Mouse (Mus musculus) spleen, postnatal 4 days (tissue): ENCODE data around the gene Pip5k1c.
A peak's percentile ranks its signal among the peaks of the same experiment; 100 is the strongest.

Experiments used
- DNase-seq, 2 experiments: peaks; one replicate each; pipeline ENCODE4 v3.0.0; 2022; ENCODE audit warnings: low spot score in 2 of 2

The Pip5k1c gene

DNA sequence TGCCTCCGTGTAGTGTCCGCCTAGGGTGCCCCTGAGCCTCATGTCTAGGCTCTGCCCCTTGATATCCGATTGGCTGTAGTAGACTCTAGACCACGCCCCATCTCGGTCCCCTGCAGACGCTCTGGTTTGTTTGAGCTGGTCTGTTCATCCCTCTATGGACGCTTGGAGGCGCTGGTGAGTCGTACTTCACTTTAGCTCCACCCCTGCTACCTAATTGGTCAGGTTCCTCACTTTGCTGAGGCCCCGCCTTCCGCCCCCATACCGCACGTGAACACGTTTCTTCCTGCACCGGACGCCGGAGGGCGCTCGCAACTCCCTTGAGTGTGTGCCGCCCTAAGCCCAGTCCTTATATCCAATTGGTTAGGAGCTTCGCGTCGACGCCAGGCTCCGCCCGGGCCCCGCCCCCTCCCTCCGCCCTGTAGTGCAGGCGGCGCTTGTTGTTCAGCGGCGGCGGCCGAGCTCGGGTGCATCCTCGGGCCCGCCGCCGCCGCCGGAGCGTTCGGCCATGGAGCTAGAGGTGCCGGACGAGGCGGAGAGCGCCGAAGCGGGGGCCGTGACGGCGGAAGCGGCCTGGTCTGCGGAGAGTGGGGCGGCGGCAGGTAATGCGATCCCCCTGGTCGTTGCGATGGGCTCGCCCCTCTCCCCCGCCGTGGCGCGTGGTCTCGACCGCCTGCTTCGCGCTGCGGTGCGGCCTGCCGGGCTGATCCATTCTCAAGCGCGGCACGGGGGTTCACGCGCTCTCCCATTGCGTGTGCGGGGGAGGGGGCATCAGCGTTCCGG, at the start of gene Pip5k1c:
Pip5k1c (plus strand) TSS at position 410 of the 780 bp plus-strand sequence.
- DNase-seq, result peak; percentile 99

DNA sequence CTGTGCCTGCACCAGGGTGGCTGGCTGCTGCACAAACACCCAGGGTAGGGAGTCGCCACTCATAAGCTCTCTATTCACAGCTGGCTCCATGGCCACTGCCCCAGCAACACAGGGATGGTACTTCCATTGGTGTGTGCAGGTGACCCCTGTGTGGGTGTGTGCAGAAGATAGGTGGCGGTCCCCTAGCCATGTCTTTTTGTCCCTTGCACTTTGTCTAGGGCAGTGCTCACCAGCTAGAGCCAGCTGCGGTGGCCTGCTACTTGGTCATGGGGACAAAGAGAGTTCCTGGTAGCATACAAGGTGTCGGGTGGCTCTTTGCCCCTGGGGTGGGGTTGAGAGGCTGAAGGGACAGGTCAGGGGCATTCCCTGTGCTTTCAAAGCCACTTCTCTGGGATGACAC, 48.6 kb upstream of the Pip5k1c start:
- no peak for DNase-seq

DNA sequence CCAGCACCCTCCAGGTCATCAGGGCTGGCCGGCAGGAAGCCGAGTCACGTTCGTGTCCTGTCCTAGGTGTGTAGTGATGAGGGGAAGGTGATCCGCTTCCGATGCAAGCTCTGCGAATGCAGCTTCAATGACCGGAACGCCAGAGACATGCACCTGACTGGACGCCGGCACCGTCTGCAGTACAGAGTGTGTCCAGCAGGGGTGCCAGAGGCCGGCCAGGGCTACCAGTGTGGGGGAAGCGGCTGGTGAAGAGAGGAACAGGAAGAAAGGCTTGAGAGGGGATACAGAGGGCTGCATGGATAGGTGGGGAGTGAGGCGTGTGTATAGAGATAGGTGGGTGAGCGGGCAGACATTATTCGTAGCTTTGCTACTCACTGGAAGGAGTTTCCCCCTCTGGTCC, 48.2 kb upstream of the Pip5k1c start:
- DNase-seq, result peak; percentile 81 to 94

DNA sequence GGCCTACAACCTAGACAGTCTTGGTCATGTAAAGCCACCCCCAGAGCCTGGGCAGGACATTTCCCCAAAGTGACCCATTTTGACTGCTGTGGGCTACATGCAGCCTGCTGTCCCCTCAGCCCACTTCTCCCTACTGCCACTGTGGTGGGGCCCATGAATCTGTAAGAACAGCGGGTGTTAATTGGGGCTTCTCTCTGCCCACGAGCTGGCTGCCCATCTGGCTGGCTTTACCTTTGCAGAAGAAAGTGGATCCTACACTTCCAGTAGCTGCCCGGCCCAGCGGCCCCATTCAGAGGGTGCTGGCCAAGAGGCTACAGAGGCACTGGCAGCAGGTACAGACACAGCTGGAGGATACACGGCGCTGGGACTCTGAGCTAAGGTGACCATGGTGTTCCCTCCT, 47.6 kb upstream of the Pip5k1c start:
- no peak for DNase-seq

DNA sequence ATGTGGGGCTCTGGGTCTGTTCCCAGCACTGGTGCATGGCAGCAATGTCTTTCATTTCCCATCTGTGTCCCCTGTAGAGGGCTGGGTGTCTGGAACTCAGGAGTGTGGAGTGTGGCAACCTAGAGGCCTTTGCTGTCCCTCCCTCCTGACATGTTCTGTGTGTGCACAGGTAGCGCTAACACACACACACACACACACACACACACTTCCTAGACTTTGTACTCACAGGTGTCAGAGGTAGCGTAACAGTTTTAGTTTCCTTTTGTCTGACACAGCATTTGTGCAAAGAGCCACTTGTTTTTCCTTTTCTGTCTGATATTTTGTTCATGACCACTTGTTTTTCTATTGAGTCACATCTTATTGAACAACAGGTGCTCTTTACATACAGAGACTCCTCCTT, 45.0 kb upstream of the Pip5k1c start:
- DNase-seq, result no peak

DNA sequence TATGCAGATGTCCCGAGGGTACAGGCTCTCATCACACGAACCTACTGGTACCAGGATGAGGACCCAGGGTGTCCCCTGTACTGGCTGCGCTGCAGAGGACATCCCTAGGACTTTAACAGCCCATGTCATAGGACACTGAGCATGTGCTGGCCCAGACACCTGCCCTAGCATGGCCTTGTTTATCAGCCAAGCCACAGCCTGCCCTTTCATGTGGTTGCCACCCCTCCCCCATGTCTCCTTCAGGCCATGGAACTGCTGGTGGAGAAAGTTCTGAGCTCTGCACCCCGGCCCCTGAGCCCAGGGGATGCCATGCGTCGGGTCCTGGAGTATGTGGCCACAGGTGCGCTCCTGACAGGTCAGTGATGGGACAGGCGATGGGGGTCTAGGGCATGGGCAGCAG, 43.3 kb upstream of the Pip5k1c start:
- DNase-seq, result no peak

DNA sequence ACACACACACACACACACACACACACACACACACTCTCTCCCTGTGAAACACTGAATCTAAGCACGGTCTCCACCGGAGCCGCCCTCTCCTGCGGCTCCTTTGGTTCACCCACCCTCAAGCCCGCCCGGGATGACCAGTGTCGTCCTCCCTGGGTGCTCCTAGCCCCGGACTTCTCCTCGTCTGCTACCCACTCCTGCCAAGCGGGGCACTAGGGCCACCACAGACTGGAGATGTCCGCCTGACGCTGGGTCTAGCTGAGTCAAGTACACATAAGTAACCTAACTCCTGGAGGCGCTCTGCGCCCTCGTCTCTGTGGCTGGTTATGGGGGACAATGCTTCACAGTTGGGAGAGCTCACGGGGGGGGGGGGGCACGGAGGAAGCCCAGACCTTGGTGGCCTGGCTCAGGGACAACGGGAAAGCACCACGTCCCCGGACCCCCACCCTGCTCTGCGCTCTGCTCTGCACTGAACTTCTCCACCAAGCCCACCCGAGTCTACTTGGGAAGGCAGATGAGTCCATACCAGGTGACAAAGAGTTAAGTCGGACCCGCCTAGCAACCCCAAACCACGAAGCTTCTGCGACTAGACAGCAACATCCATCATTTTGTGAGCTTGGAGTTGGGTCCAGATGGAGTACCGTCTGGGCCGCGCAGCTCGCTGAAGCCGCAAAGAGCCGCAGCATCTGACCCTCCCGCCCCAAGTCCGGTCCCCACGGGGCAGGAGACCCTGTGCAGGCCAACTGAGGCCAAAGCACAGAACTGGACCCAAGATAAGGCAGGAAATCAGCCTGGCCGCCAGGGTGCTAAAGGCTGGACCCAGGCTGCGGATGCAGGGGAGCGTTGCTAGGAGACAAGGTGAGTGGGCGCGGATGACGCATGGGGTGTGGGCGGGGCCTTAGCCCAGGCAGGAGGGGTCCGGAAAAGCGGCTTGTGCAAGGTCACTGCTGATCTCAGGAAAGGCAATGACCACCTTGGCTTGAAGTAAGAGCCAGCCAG, 40.0 kb upstream of the Pip5k1c start, which contains the start of gene Matk:
Matk (plus strand) TSS at position 512 of the 996 bp plus-strand sequence.
- DNase-seq, result no peak

DNA sequence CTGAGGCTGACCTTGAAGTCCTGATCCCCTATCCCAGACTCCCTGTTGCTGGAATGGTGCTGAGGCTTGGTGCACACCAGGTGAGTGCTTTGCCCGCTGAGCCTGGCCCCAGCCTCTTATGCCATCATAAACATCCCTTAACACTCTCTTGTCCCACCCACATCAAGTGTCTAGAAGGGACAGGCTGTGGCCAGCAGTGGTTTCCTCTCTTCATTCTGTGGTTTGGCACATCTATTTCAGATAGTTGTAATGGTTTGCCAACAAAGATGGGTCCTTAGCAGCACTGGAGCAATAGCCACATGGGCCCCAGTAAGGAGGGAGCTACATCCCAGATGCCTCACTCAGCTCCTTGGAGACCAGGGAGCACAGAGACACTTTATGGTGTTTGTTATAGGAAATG, 37.9 kb upstream of the Pip5k1c start:
- no peak for DNase-seq

DNA sequence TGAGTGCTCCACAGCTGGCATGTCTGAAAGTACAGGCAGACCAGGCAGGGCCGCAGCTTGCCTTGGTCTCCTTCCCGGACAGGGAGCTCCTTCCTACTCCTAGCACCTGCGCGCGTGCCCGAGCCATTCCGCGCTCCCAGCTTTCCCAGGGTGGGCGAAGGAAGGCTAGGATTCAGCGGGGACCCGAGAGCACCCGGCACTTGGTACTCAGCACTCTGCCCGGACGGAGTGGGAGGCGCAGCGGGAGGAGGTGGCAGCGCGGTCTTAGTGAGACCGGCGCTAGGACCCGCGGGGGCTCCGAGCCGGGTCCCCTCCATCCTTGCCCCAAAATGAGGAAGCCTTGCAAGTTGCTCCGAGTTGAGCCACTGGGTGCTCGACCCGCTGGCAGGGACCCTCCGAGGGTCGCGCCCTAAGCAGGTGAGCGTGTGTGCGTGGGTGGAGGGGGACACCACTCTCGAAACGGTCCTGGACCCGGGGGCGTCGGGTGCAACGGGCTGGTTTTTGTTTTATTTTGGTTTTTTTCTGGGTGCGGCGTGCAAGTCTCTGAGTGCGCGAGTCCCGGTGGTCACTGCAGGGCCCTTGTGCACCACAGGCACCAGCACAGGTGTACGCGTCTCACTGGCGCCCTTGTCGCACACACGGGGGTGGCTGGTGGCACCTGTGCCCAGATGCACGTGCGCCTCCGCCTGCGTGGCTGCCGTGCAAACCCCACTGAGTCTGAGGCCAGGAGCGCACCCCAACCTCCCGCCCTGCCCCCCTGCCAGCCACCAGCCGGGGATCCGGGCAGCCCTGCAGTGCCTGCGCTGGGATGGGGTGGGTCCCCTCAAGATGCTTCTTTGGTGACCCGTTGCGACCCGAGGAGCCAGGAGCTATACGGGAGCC, 35.4 kb upstream of the Pip5k1c start:
- peak in 1 of 2 experiments; percentile 37 for DNase-seq

DNA sequence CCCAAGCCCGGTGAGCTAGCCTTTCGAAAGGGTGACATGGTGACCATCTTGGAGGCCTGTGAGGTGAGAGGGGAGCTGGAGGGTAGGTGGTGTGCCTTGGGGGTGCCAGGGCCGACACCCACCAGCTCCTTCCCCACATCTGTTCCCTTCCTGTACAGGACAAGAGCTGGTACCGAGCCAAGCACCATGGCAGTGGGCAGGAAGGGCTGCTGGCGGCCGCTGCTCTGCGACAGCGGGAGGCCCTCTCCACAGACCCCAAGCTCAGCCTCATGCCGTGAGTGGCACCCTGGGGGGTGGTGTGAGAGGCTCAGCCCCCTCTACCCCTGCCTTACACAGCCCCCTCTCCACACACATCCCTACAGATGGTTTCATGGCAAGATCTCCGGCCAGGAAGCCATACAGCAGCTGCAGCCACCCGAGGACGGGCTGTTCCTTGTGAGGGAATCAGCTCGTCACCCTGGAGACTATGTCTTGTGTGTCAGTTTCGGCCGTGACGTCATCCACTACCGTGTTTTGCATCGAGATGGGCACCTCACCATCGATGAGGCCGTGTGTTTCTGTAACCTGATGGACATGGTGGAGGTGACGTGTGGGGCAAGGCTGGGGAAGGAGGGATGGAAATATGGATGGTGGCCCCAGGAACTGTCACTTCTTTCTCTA, 33.4 kb upstream of the Pip5k1c start:
- no peak for DNase-seq

DNA sequence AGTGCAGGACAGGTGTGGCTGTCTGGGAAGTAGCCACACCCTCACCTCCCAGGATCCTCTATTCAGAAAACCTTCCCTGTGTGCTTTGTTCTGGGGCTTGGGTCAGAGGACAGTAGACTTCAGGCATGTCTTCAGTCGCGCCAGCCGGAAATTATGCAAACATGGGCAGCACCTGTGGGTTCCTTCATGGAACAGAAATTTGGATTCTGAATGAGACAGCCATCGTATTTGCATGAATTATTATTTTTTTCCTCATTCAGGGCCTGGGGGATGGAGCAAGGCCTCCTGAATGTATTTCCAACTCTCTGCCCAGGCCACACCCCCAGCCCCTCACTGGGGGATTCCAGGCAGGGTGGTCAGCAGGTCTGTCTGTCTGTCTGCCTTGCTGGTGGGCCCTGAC, 31.7 kb upstream of the Pip5k1c start:
- no peak for DNase-seq

DNA sequence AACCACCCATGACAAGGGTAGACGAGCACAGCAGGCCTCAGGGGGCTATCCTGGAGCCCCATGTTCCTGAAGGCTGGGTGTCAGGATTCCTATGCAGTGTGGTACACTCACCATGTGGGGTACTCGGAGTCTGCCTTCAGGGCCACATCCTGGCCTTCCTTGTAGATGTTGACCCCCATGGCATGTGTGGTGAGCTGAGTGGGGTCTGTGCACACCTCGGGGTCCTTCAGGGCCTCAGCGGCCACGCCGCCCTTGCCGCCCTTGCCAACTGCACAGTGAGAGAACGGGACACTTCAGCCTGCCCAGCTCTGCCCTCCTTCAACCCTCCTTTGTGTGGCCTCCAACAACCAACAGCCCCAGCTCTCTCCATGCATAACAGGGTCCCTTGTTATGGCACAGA, 27.2 kb upstream of the Pip5k1c start:
- DNase-seq, result no peak

DNA sequence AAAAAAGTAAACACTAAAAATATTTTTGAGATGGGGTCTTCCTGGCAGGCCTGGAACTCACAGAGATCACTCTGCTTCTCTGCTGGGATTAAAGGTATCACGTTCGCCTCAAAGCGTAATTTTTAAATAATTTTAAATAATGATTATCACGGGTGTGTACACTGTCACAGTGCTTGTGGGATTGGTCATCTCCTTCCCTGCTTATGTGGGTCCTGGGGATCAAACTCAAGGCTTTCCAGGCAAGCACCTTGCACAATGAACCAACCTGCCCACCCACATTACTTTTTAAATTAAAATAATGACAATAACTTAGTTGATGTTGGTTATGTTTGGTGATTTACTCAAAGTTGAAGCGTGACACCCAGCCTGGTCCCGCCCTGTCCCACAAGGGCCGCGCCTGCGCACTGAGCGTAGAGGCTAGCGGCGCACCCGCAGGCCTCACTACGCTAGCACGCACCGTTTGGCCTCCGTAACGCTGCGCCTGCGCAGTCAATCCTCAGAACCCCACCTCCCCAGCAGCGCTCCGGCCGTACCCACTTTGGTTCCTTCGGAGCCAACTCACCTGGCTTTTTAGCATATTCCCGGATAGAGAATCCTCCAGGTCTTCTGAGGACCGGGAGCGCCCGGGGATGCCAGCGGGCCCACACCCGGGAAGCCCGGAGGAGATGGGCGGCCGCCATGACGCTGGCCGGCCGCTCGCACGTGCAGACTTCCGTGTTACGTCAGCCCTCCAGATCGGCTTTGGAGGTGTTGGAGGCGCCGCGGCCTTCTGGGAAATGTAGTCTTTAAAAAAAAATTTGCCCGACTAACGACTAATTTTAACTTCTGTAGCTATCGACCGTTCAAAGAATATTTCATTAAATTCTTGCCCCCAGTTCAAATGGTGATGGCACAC, 26.3 kb upstream of the Pip5k1c start, which contains the start of the genes Mrpl54 and Apba3:
Mrpl54 (minus strand) TSS at position 724 of the 895 bp plus-strand sequence.
Apba3 (plus strand) TSS at position 750 of the 895 bp plus-strand sequence.
- peak; percentile 96 to 99 for DNase-seq

DNA sequence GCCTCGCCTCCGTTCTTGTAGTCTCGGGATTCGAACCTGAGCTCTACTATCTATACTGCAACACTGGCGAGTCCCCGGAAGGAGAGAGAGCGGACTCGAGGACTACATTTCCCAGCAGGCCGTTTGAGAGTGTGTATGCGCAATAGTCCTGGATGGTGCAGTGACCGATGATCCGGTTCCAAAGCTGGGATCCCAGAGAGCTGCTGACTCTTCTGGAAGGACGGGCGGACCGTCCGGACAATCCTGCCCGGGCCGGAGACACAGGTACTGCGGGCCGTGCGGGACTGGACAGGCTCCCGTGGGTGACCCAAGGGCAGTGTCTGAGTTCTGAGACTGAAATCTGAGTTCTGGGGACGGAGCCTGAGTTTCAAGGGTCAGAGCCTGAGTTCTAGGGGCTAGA, 24.7 kb upstream of the Pip5k1c start:
- peak; percentile 60 to 78 for DNase-seq

DNA sequence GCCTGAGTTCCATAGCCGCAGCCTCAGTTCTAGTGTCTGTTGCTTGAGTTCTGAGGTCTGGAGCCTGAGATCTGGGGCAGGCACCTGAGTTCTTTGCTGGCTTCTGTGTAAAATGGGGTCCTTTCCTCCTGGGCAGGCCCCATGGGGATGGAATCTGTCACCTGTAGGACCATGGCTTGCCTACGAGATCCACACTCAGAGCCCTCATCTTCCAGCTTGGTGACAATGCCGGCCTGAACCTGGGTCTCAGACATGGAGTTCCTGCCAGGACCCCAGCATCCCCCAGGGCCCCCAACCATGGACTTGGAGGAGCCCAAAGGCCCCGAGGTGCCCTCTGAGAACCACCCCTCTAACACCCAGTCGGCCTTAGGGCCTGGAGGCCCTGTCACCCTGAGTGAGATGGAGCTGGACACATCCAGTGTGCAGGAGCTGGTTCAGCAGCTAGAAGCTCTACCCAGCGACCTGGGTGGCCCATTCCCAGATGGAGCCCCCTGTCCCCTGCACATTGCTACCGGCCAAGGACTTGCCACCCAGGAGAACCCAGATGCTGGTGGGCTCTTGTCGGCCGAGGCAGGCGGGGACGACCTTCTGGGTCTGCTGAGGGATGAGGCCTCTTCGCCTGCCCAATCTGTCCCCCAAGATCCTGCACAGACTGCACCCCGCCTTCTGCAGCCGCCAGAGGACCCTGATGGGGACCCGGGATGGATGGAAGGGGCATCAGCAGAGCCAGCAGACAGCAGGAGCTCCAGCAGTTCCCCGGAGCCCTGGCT, 23.9 kb upstream of the Pip5k1c start:
- no peak for DNase-seq

DNA sequence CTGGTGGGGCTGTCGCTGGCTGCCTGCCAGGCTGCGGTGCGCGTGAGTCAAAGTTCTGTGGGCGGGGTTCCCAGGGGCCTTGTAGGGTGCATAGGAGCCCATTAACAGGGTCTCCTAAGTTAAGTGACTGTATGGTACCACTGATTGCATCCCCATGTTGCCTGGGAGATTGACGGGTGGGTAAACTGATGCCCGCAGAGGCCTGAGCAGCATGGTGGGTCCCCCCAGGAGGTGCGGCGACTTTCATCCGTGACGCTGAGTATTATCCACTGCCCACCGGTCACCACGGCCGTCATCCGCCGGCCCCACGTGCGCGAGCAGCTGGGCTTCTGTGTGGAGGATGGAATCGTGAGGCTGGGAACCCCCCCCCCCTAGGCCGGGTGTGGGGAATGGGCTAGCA, 20.4 kb upstream of the Pip5k1c start:
- DNase-seq, result no peak

DNA sequence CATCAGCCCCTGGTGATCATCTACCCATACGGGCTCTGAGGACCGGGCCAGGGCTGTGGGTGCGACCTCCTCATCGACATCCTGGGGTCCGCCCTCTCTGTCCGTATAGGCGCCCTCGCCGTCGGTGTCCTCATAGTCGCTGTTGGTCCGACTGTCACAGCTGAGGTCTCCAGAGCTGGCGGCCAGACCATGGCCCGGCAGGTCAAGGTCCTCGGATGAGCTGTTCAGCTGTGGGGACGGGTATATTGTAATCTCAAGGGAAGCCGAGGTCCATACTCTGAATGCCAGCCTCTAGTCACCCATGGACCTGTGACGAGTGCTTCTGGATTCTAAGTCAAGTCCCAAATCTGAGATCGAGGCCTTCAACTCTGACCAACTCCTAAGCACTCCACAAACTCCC, 18.9 kb upstream of the Pip5k1c start:
- no peak for DNase-seq

DNA sequence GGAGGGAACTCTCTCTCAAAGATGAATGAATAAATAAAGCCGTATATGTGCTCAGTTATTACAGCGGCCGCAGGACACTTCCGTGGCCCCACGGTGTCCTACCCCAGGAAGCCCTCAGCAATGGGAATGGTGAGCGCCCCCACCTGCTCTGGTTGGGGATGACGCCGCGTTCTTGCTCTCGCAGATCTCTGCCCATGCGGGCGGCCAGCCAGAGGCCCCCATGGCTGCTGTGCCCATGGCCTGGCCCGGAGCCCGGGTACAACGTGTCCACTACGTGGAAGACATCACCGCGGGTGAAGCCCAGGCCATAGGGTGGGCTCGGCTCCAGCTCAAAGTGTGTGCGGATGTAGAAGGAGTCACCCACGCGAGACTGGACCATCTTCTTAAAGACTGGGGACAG, 15.1 kb upstream of the Pip5k1c start:
- DNase-seq, result no peak

DNA sequence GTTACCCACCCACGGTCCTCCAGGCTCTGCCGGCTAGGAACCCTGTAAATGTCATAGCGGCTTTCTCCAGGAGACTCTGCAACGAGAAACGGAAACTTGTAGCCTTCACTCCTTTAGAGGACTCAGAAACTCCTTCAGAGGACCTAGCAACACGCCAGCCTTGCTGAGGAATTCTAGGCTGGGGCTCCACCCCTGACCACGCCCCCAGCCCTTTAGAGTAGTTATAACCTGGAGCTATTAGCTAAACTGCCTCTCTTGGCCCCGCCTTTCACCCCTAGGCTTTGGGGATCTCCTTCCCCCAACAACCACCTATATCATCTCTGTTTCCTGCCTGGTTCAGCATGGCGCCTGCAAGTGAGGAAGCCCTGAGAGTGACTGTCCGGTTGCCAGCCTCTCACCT, 13.3 kb upstream of the Pip5k1c start:
- no peak for DNase-seq
